Mouse (Mus musculus): Measurements from ENCODE around the gene Apoa4. TPM values are rescaled to one million over a fixed set of nuclear protein-coding genes. Genes with fewer than 3 reads are reported as not detected.
A peak's percentile ranks its signal among the peaks of the same experiment; 100 is the strongest.

Gene Apoa4
- polyA plus RNA-seq, 1 experiment from 2014 or later = 1,729 TPM

DNA sequence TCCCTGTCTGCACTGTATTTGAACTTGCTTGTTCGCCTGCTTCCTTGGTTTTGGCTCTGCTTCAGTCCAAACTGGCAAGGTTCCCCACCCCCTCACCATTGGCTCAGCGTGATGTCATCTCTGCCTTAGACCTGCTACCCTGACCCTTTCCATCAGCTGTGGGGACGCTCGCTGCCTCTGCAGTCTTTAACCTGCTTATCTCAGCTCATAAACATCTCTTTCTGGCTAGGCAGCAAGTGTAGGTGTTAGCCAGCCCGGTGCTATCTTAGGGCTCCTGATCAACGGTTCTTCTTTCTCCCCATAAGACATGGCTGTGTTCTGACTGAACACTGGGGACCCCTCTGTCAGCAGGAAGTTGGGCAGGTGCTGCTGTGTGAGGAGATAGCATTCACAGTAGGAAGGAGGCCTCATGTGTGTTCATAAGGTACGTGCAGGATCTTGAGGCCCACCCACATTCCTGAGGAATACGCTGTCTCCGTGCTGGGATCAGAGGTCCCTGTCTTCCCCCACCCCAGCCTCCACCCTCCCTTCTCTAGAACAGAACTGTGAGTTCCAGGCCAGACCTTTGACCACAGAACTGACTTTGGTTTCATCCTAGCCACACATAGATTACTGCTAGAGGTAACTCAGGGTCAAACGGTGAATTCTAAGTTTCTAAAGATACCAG lies 33.5 kb upstream of the Apoa4 start:
- Histone ChIP-seq H3K4me3 (ENCODE audit: low read length) (no peak overlapping the region), H3K9ac (ENCODE audit: low read depth, low read length) (no peak overlapping the region), H3K27me3 (replicated peaks; ENCODE audit: control insufficient read depth, insufficient read depth, low read length) (no peaks in the 10 kb centered on the region), H3K4me1 (ENCODE audit: control insufficient read depth, insufficient read depth, low read length) (peaks cover 17% of the 10 kb centered on the region), H3K36me3 (ENCODE audit: control insufficient read depth, insufficient read depth, low read length) (peaks cover 9% of the 10 kb centered on the region; the same call in 1 of the 2 replicates), H3K9me3 (ENCODE audit: control insufficient read depth, low read length) (no peaks in the 10 kb centered on the region), H3K4me2 (ENCODE audit: low read depth, low read length) (no peak overlapping the region), H3K27ac (ENCODE audit: low read length) (peak overlapping the region; percentile 93)
- 42% methylated on average over 10 of the region's 10 CpGs for WGBS
- ATAC-seq = peak; percentile 97

DNA sequence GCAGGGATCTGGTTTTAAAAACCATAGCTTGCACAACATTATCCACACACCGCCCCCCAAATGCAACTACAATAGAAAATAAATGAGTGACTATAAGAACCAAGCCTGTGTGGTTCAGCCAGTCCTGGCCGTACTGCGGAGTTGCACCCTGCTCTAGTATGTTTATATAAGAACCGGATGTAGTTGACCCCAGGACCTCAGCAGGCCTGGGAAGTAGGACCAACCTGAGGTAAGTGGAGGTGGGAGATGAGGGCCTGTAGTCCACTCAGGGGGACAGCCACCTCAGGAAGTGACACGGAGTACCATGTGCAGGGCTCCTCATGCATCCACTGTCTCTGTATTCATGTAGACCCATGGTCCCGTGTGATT lies 33.0 kb upstream of the Apoa4 start:
- peaks cover 17% of the 10 kb centered on the region for H3K4me1 ChIP-seq (ENCODE audit: control insufficient read depth, insufficient read depth, low read length)
- no peak overlapping the region for H3K4me2 ChIP-seq (ENCODE audit: low read depth, low read length)
- peak overlapping the region; percentile 82 for H3K27ac ChIP-seq (ENCODE audit: low read length)
- H3K9me3 ChIP-seq (ENCODE audit: control insufficient read depth, low read length) = no peaks in the 10 kb centered on the region
- no peak overlapping the region for H3K9ac ChIP-seq (ENCODE audit: low read depth, low read length)
- WGBS = 49% methylated on average over 6 of the region's 6 CpGs
- peaks cover 14% of the 10 kb centered on the region; the same call in 1 of the 2 replicates for H3K36me3 ChIP-seq (ENCODE audit: control insufficient read depth, insufficient read depth, low read length)
- peak; percentile 26 for ATAC-seq
- no peak overlapping the region for H3K4me3 ChIP-seq (ENCODE audit: low read length)
- H3K27me3 ChIP-seq (replicated peaks; ENCODE audit: control insufficient read depth, insufficient read depth, low read length) = no peaks in the 10 kb centered on the region

DNA sequence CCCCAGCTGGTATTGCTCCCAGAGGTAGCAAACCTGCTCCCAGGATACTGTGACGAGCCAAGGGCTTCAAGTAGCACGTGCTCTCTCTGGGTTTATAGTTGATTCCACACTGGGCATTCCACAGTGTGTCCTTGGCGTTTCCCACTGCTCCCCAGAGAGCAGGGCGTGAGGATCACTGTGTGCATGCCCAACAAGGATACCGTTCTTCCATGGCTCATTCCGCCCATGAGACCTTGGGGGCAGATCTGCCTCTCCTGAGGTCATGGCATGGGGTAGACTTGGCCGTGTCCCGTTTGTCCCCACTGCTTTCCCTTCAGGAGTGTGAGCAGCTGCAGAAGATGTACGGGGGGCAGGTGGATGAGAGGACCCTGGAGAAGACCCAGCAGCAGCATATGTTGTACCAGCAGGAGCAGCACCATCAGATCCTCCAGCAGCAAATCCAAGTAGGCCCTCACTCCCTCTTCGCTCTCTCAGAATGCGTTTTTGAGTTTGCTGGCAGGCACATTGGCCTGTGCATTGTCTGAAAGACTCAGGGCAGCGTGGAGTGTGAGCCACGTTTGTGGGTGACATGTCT lies 32.0 kb upstream of the Apoa4 start:
- Histone ChIP-seq H3K9me3 (ENCODE audit: control insufficient read depth, low read length) (no peaks in the 10 kb centered on the region), H3K36me3 (ENCODE audit: control insufficient read depth, insufficient read depth, low read length) (peaks cover 14% of the 10 kb centered on the region)

DNA sequence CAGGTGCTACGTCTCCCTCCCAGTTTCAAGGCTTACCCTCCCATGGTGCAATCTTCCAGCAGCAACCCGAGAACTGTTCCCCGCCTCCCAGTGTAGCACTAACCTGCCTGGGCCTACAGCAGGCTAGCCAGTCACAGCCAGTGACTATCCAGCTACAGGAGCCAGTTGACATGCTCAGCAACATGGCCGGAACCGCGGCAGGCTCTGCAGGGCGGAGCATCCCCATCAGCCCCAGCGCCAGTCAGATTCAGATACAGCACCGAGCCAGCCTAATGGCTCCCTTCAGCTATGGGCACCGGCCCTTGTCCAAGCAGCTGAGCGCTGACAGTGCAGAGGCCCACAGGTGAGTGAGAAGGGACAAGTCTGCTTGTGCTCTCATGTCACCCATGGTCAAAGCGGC lies 30.0 kb upstream of the Apoa4 start:
- H3K4me1 ChIP-seq (ENCODE audit: control insufficient read depth, insufficient read depth, low read length) = peaks cover 23% of the 10 kb centered on the region
- peaks cover 10% of the 10 kb centered on the region for H3K36me3 ChIP-seq (ENCODE audit: control insufficient read depth, insufficient read depth, low read length)
- no peak overlapping the region for H3K4me3 ChIP-seq (ENCODE audit: low read length)
- no peaks in the 10 kb centered on the region for H3K9me3 ChIP-seq (ENCODE audit: control insufficient read depth, low read length)
- H3K27me3 ChIP-seq (replicated peaks; ENCODE audit: control insufficient read depth, insufficient read depth, low read length) = no peaks in the 10 kb centered on the region
- no peak overlapping the region for H3K4me2 ChIP-seq (ENCODE audit: low read depth, low read length)
- 91% methylated on average over 12 of the region's 12 CpGs for WGBS
- H3K9ac ChIP-seq (ENCODE audit: low read depth, low read length) = no peak overlapping the region
- H3K27ac ChIP-seq (ENCODE audit: low read length) = no peak overlapping the region
- ATAC-seq = no peak

More for the DNA sequence above, 32.0 kb upstream of the Apoa4 start:
- H3K4me2 ChIP-seq (ENCODE audit: low read depth, low read length) = no peak overlapping the region
- H3K27ac ChIP-seq (ENCODE audit: low read length) = no peak overlapping the region
- 84% methylated on average over 13 of the region's 13 CpGs for WGBS
- H3K27me3 ChIP-seq (replicated peaks; ENCODE audit: control insufficient read depth, insufficient read depth, low read length) = no peaks in the 10 kb centered on the region
- H3K9ac ChIP-seq (ENCODE audit: low read depth, low read length) = no peak overlapping the region
- peaks cover 17% of the 10 kb centered on the region for H3K4me1 ChIP-seq (ENCODE audit: control insufficient read depth, insufficient read depth, low read length)
- no peak for ATAC-seq
- H3K4me3 ChIP-seq (ENCODE audit: low read length) = no peak overlapping the region

DNA sequence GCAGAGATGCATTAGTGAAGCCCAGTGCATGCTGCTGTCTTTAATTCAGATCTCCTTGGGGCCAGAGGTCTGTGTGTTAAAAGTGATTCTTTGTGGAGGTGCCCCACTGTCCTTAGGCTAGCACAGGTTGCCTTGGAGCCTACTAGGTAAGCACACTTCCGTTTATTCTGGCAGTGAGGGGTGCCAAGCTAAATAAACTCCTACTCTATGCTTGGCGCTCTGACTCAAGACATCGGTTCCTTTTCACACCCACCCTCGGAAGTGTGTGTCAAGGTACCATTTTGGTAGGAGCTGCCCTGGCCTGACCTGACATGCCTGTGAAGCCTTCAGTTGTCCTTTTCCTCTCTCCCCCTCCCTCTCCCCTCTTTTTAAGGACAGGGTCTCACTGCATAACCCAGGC lies 26.2 kb upstream of the Apoa4 start:
- no peak overlapping the region for H3K4me2 ChIP-seq (ENCODE audit: low read depth, low read length)
- H3K36me3 ChIP-seq (ENCODE audit: control insufficient read depth, insufficient read depth, low read length) = peaks cover 10% of the 10 kb centered on the region
- peaks cover 15% of the 10 kb centered on the region for H3K4me1 ChIP-seq (ENCODE audit: control insufficient read depth, insufficient read depth, low read length)
- no peak for ATAC-seq
- no peaks in the 10 kb centered on the region for H3K9me3 ChIP-seq (ENCODE audit: control insufficient read depth, low read length)
- no peak overlapping the region for H3K4me3 ChIP-seq (ENCODE audit: low read length)
- no peaks in the 10 kb centered on the region for H3K27me3 ChIP-seq (replicated peaks; ENCODE audit: control insufficient read depth, insufficient read depth, low read length)
- H3K9ac ChIP-seq (ENCODE audit: low read depth, low read length) = no peak overlapping the region; the same call in 1 of the 2 replicates
- WGBS = 80% methylated on average over 4 of the region's 4 CpGs
- no peak overlapping the region for H3K27ac ChIP-seq (ENCODE audit: low read length)

DNA sequence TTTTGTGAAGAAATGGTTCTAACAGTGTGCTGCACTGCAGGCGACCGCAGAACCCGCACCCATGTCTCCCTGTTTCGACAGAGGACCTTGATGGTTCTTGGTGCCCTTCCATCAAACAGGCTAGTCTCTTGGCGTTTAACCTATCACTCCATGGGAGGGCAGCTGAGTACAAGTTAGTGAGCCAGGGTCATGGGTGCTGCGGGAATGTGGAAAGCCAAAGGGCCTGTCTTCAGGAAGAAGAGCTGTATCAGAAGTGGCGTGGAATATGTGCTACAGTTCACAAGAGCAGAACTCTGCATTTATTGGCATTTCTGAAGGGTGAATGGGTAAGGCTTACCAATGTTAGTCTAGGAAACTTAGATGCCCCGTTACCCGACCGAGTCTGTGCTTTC lies 25.6 kb upstream of the Apoa4 start:
- Histone ChIP-seq H3K4me1 (ENCODE audit: control insufficient read depth, insufficient read depth, low read length) (peaks cover 15% of the 10 kb centered on the region), H3K27ac (ENCODE audit: low read length) (peak overlapping the region; percentile 57; the same call in 1 of the 2 replicates), H3K27me3 (replicated peaks; ENCODE audit: control insufficient read depth, insufficient read depth, low read length) (no peaks in the 10 kb centered on the region), H3K4me3 (ENCODE audit: low read length) (no peak overlapping the region), H3K4me2 (ENCODE audit: low read depth, low read length) (no peak overlapping the region), H3K36me3 (ENCODE audit: control insufficient read depth, insufficient read depth, low read length) (peaks cover 10% of the 10 kb centered on the region), H3K9me3 (ENCODE audit: control insufficient read depth, low read length) (no peaks in the 10 kb centered on the region), H3K9ac (ENCODE audit: low read depth, low read length) (no peak overlapping the region)
- ATAC-seq = no peak
- WGBS = 84% methylated on average over 10 of the region's 10 CpGs

DNA sequence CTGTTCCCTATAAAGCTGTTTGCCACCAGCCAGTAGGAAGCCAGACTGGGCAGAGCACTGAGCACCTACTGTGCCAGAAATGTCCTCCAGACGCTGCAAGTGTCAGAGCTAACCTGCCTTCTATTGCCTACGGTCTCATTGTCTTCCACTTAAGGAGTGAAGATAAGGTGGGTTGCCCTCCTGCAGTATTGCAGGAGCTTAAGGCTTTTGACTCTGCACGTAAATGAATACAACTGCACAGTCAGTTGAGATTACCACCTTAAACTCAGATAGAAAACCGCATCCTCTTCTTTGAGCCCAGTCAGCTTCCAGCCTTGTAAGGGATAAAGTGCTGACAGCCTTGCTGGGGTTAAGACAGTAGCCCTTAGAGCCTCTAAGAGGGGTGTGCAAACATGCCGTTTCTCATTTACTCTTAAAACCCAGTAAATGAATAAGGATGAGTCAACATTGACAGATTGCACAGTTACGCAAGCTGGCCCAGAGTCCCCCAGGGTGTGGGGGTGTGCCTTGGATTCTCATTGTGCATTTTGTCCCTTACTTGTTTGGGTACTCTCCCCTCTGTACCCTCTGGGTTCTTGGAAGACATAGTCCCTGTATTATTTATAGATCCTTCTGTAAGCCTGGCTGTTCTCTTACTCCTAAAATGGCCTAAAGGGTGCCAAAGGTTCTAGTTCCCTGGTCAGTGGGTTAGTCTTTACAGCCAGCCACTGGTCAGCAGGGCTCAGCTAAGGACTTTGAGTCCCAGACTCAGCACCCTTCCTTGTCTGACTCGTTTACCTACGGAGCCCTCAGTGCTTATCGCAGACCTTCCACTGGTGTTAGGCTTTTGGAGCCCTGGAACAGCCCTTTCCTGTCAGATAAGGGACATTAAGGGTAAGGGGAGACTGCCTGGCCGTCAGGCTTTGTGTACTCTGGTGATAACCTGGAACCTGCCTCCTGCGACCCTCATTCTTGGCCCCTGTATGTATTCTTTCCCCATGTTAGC lies 24.9 kb upstream of the Apoa4 start:
- ATAC-seq = peak; percentile 65
- Histone ChIP-seq H3K4me2 (ENCODE audit: low read depth, low read length) (no peak overlapping the region), H3K4me3 (ENCODE audit: low read length) (no peak overlapping the region), H3K9me3 (ENCODE audit: control insufficient read depth, low read length) (no peaks in the 10 kb centered on the region), H3K27ac (ENCODE audit: low read length) (peak overlapping the region; percentile 57), H3K27me3 (replicated peaks; ENCODE audit: control insufficient read depth, insufficient read depth, low read length) (no peaks in the 10 kb centered on the region), H3K4me1 (ENCODE audit: control insufficient read depth, insufficient read depth, low read length) (peaks cover 15% of the 10 kb centered on the region), H3K36me3 (ENCODE audit: control insufficient read depth, insufficient read depth, low read length) (peaks cover 8% of the 10 kb centered on the region), H3K9ac (ENCODE audit: low read depth, low read length) (0 out of 2 replicates have a peak overlapping the region, but pooled peaks have one; percentile 1)
- 54% methylated on average over 11 of the region's 11 CpGs for WGBS

DNA sequence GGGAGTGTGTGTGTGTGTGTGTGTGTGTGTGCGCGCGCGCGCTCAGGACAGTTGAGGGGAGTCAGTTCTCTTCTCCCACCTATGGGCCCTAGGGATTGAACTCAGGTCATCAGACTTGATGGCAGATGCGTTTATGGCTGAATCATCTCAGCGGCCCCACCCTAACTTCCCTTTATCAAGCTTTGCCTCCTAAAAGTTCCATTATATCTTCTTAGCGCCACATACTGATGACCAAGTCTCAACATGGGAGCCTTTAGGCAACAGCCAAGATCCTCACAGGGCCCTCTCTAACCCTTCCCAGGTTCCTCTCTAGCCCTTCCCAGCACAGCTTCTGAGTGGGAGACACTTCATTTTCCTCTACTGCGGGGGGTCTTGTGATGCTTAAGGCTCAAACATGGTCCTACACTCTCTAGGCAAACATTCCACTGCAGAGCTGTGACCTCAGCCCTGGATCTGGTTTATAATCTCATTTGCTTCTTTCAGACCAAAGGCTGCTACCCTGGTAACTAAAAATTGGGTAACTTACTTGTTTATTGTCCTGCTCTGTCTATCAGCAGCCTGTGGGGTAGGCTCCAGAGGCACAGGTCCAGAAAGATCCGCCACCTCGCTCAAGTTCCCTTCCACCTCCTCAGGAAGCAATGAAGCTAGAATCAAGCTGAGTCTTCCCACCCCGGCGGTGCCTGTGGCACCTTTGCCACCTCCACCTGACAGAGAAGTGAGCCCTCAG lies 23.6 kb upstream of the Apoa4 start:
- Histone ChIP-seq H3K4me2 (ENCODE audit: low read depth, low read length) (no peak overlapping the region), H3K4me3 (ENCODE audit: low read length) (no peak overlapping the region), H3K27me3 (replicated peaks; ENCODE audit: control insufficient read depth, insufficient read depth, low read length) (no peaks in the 10 kb centered on the region), H3K9ac (ENCODE audit: low read depth, low read length) (no peak overlapping the region), H3K27ac (ENCODE audit: low read length) (no peak overlapping the region), H3K4me1 (ENCODE audit: control insufficient read depth, insufficient read depth, low read length) (peaks cover 15% of the 10 kb centered on the region), H3K9me3 (ENCODE audit: control insufficient read depth, low read length) (no peaks in the 10 kb centered on the region), H3K36me3 (ENCODE audit: control insufficient read depth, insufficient read depth, low read length) (peaks cover 11% of the 10 kb centered on the region)
- ATAC-seq = no peak
- 89% methylated on average over 13 of the region's 13 CpGs for WGBS

DNA sequence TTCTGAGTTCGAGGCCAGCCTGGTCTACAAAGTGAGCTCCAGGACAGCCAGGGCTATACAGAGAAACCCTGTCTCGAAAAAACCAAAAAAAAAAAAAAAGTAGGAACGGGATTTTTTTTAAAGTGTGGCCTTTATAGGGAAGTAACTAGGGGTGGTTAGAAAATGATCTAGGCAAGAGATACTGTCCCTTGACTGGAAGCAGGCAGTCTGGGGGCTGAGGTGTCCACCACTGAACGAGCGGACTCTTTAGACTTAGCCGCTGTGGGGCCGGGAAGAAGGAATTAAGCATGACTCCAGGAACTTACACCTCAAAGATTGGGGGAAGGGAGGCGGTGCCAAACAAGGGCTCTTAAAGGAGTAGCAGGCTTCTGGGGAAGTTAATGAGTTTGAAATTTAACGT lies 22.3 kb upstream of the Apoa4 start:
- 84% methylated on average over 9 of the region's 9 CpGs for WGBS
- ATAC-seq = no peak

More for the DNA sequence above, 22.3 kb upstream of the Apoa4 start:
- H3K36me3 ChIP-seq (ENCODE audit: control insufficient read depth, insufficient read depth, low read length) = 0 out of 2 replicates have a peak, but pooled peaks cover 6% of the 10 kb centered on the region
- H3K27me3 ChIP-seq (replicated peaks; ENCODE audit: control insufficient read depth, insufficient read depth, low read length) = no peaks in the 10 kb centered on the region
- H3K4me3 ChIP-seq (ENCODE audit: low read length) = no peak overlapping the region
- no peaks in the 10 kb centered on the region for H3K9me3 ChIP-seq (ENCODE audit: control insufficient read depth, low read length)
- H3K9ac ChIP-seq (ENCODE audit: low read depth, low read length) = no peak overlapping the region
- H3K27ac ChIP-seq (ENCODE audit: low read length) = no peak overlapping the region
- H3K4me2 ChIP-seq (ENCODE audit: low read depth, low read length) = no peak overlapping the region
- peaks cover 16% of the 10 kb centered on the region for H3K4me1 ChIP-seq (ENCODE audit: control insufficient read depth, insufficient read depth, low read length)
